Mouse (Mus musculus) limb, embryonic 15.5 days (tissue): Measurements from ENCODE around the gene Glp2r. TPM values are rescaled to one million over a fixed set of nuclear protein-coding genes. Genes with fewer than 3 reads are reported as not detected.

ENCODE experiments used
- ATAC-seq: fragments of 200-750 bp; cut with Nextera tagmentation; 2 replicates; pipeline ENCODE4 v1.8.0; 2017; ENCODE audit warnings: low read depth, moderate TSS enrichment; ENCODE audit not compliant: insufficient number of reproducible peaks, low FRiP score, low TSS enrichment
- H3K27ac ChIP-seq: fragments of 300-500 bp; sonication (generic); 2 replicates; pipeline ENCODE4 v1.5.1; 2015; ENCODE audit warnings: moderate library complexity, mild to moderate bottlenecking, inconsistent platforms
- H3K27me3 ChIP-seq: fragments of 300-500 bp; sonication (generic); 2 replicates; pipeline ENCODE4 v1.6.1; 2015; ENCODE audit warnings: inconsistent platforms
- H3K36me3 ChIP-seq: fragments of 300-500 bp; sonication (generic); 2 replicates; pipeline ENCODE4 v1.6.1; 2015; ENCODE audit warnings: inconsistent platforms
- H3K4me1 ChIP-seq: fragments of 300-500 bp; sonication (generic); 2 replicates; pipeline ENCODE4 v1.6.1; 2015; ENCODE audit warnings: inconsistent platforms
- H3K4me2 ChIP-seq: fragments of 300-500 bp; sonication (generic); 2 replicates; pipeline ENCODE4 v1.6.1; 2015; ENCODE audit warnings: mild to moderate bottlenecking, inconsistent platforms
- H3K4me3 ChIP-seq: fragments of 300-500 bp; sonication (generic); 2 replicates; pipeline ENCODE4 v1.5.1; 2015; ENCODE audit warnings: mild to moderate bottlenecking, inconsistent platforms
- H3K9ac ChIP-seq: fragments of 300-500 bp; sonication (generic); 2 replicates; pipeline ENCODE4 v1.6.1; 2015; ENCODE audit warnings: inconsistent platforms
- H3K9me3 ChIP-seq: fragments of 300-500 bp; sonication (generic); 2 replicates; pipeline ENCODE4 v1.6.1; 2016; ENCODE audit warnings: inconsistent platforms
- WGBS: fragments of 180-500 bp; shearing (Covaris S2); methylation state at CpG from one replicate; pipeline ENCODE4 v1.1.7; 2015; 5-methylcytosine and 5-hydroxymethylcytosine counted together
- polyA plus RNA-seq: library from polyadenylated mRNA; unstranded; fragments of >200 nt; fragmentation: Nextera tagmentation; extraction: Ambion mirVana; gene quantifications from 2 replicates; pipeline ENCODE4 v1.2.1, GENCODE M21; 2015

Gene Glp2r
- polyA plus RNA-seq, 1 experiment from 2014 or later: 0.09 TPM

- Histone ChIP-seq H3K4me3 (no peak overlapping the region), H3K9me3 (no peaks in the 10 kb centered on the region), H3K36me3 (no peaks in the 10 kb centered on the region), H3K27ac (no peak overlapping the region), H3K4me2 (no peak overlapping the region), H3K9ac (no peak overlapping the region), H3K27me3 (no peaks in the 10 kb centered on the region), H3K4me1 (no peaks in the 10 kb centered on the region)
- no peak for ATAC-seq
- WGBS: 65% methylated on average over 8 of the region's 8 CpGs
Observed at GRCm38 (mm10) chr11:67723231-67724013, 47.5 kb downstream of the Glp2r start.

GRCm38 (mm10) chr11:67722399-67723156 is 48.4 kb downstream of the Glp2r start:
- WGBS: 66% methylated on average over 7 of the region's 7 CpGs
- no peak overlapping the region for H3K4me3 ChIP-seq
- no peaks in the 10 kb centered on the region for H3K4me1 ChIP-seq
- no peak overlapping the region for H3K4me2 ChIP-seq
- no peak overlapping the region for H3K27ac ChIP-seq
- no peaks in the 10 kb centered on the region for H3K36me3 ChIP-seq
- H3K27me3 ChIP-seq: no peaks in the 10 kb centered on the region
- no peak for ATAC-seq
- H3K9ac ChIP-seq: no peak overlapping the region
- H3K9me3 ChIP-seq: no peaks in the 10 kb centered on the region

GRCm38 (mm10) chr11:67721485-67721884 is 49.5 kb downstream of the Glp2r start:
- no peak for ATAC-seq

GRCm38 (mm10) chr11:67715382-67715781 is 55.6 kb downstream of the Glp2r start:
- Histone ChIP-seq H3K36me3 (no peaks in the 10 kb centered on the region), H3K27me3 (no peaks in the 10 kb centered on the region), H3K4me1 (no peaks in the 10 kb centered on the region), H3K4me2 (no peak overlapping the region), H3K4me3 (no peak overlapping the region), H3K27ac (no peak overlapping the region), H3K9me3 (no peaks in the 10 kb centered on the region), H3K9ac (no peak overlapping the region)
- 76% methylated on average over 4 of the region's 4 CpGs for WGBS
- no peak for ATAC-seq

More at GRCm38 (mm10) chr11:67721485-67721884, 49.5 kb downstream of the Glp2r start:
- Histone ChIP-seq H3K4me3 (no peak overlapping the region), H3K27me3 (no peaks in the 10 kb centered on the region), H3K27ac (no peak overlapping the region), H3K9me3 (no peaks in the 10 kb centered on the region), H3K4me2 (no peak overlapping the region), H3K36me3 (no peaks in the 10 kb centered on the region), H3K4me1 (no peaks in the 10 kb centered on the region), H3K9ac (no peak overlapping the region)
- 88% methylated on average over 5 of the region's 5 CpGs for WGBS

GRCm38 (mm10) chr11:67712976-67713375 is 58.0 kb downstream of the Glp2r start:
- Histone ChIP-seq H3K36me3 (no peaks in the 10 kb centered on the region), H3K9ac (no peak overlapping the region), H3K4me2 (no peak overlapping the region), H3K9me3 (no peaks in the 10 kb centered on the region), H3K27ac (no peak overlapping the region), H3K4me3 (no peak overlapping the region), H3K4me1 (no peaks in the 10 kb centered on the region), H3K27me3 (no peaks in the 10 kb centered on the region)
- no peak for ATAC-seq
- 91% methylated on average over 4 of the region's 4 CpGs for WGBS

- H3K27me3 ChIP-seq: no peaks in the 10 kb centered on the region
- H3K4me2 ChIP-seq: no peak within 1 kb of the TSS
- no peaks in the 10 kb centered on the region for H3K4me1 ChIP-seq
- no peak within 1 kb of the TSS for H3K27ac ChIP-seq
- no peak within 1 kb of the TSS for H3K9ac ChIP-seq
- H3K9me3 ChIP-seq: no peaks in the 10 kb centered on the region
- WGBS: 67% methylated on average over 7 of the region's 7 CpGs
- H3K4me3 ChIP-seq: no peak within 1 kb of the TSS
- no peak for ATAC-seq
- H3K36me3 ChIP-seq: no peaks in the 10 kb centered on the region
Observed at GRCm38 (mm10) chr11:67694703-67695376, 76.1 kb downstream of the Glp2r start, which contains the start of gene Rcvrn. Rcvrn (plus strand) TSS chr11:67695326.

- no peaks in the 10 kb centered on the region for H3K27me3 ChIP-seq
- H3K4me1 ChIP-seq: no peaks in the 10 kb centered on the region
- H3K4me2 ChIP-seq: no peak overlapping the region
- H3K9me3 ChIP-seq: no peaks in the 10 kb centered on the region
- H3K27ac ChIP-seq: no peak overlapping the region
- 86% methylated on average over 2 of the region's 2 CpGs for WGBS
- H3K9ac ChIP-seq: no peak overlapping the region
- H3K4me3 ChIP-seq: no peak overlapping the region
- ATAC-seq: no peak
- no peaks in the 10 kb centered on the region for H3K36me3 ChIP-seq
Observed at GRCm38 (mm10) chr11:67686109-67686508, 84.8 kb downstream of the Glp2r start.

- Histone ChIP-seq H3K9me3 (no peaks in the 10 kb centered on the region), H3K4me2 (no peak overlapping the region), H3K9ac (no peak overlapping the region), H3K4me1 (no peaks in the 10 kb centered on the region), H3K4me3 (no peak overlapping the region), H3K27ac (no peak overlapping the region), H3K36me3 (no peaks in the 10 kb centered on the region), H3K27me3 (no peaks in the 10 kb centered on the region)
- no peak; the same call in 1 of the 2 replicates for ATAC-seq
- WGBS: 85% methylated on average over 3 of the region's 3 CpGs
Observed at GRCm38 (mm10) chr11:67681871-67682270, 89.1 kb downstream of the Glp2r start.

- ATAC-seq: no peak
- no peak overlapping the region for H3K9ac ChIP-seq
Observed at GRCm38 (mm10) chr11:67679930-67680329, 91.0 kb downstream of the Glp2r start.

GRCm38 (mm10) chr11:67679300-67679699 is 91.7 kb downstream of the Glp2r start:
- no peak overlapping the region for H3K4me2 ChIP-seq
- H3K4me3 ChIP-seq: no peak overlapping the region
- H3K9me3 ChIP-seq: no peaks in the 10 kb centered on the region
- H3K27me3 ChIP-seq: no peaks in the 10 kb centered on the region
- no peak overlapping the region for H3K9ac ChIP-seq
- no peaks in the 10 kb centered on the region for H3K4me1 ChIP-seq
- WGBS: 59% methylated on average over 5 of the region's 5 CpGs
- no peak overlapping the region for H3K27ac ChIP-seq
- no peak for ATAC-seq
- H3K36me3 ChIP-seq: no peaks in the 10 kb centered on the region

More at GRCm38 (mm10) chr11:67679930-67680329, 91.0 kb downstream of the Glp2r start:
- Histone ChIP-seq H3K36me3 (no peaks in the 10 kb centered on the region), H3K4me3 (no peak overlapping the region), H3K9me3 (no peaks in the 10 kb centered on the region), H3K27ac (no peak overlapping the region), H3K27me3 (no peaks in the 10 kb centered on the region), H3K4me1 (no peaks in the 10 kb centered on the region), H3K4me2 (no peak overlapping the region)
- WGBS: 87% methylated on average over 2 of the region's 2 CpGs

- no peaks in the 10 kb centered on the region for H3K4me1 ChIP-seq
- ATAC-seq: no peak
- no peak overlapping the region for H3K4me3 ChIP-seq
- H3K27me3 ChIP-seq: no peaks in the 10 kb centered on the region
- H3K27ac ChIP-seq: no peak overlapping the region
- no peaks in the 10 kb centered on the region for H3K9me3 ChIP-seq
- H3K4me2 ChIP-seq: no peak overlapping the region
- H3K36me3 ChIP-seq: no peaks in the 10 kb centered on the region
- WGBS: 67% methylated on average over 12 of the region's 12 CpGs
- H3K9ac ChIP-seq: no peak overlapping the region
Observed at GRCm38 (mm10) chr11:67675562-67676540, 95.1 kb downstream of the Glp2r start.
